Mouse (Mus musculus): ENCODE data around the gene Foxo4.

The Foxo4 gene

DNA sequence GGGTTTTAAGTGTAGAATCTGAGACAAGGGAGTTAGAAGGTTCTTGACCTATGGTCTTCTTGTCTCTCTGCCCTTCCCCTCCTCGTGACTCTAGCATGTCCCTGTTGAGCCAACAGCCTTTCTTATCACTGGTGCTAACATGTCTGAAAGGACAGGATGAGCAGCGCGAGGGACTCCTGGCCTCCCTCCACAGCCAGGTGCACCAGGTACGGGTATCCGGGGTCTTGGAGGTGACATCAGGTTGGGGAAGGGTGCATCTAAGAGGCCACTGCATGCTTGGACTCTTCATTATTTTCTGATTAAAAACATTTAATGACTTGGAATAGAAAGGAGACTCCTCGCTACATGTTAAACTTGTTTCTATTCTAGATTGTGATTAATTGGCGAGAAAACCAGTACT is 34.7 kb downstream of the Foxo4 start:
- no peak for DNase-seq (ENCODE audit: extremely low read depth, insufficient read length, low spot score)

DNA sequence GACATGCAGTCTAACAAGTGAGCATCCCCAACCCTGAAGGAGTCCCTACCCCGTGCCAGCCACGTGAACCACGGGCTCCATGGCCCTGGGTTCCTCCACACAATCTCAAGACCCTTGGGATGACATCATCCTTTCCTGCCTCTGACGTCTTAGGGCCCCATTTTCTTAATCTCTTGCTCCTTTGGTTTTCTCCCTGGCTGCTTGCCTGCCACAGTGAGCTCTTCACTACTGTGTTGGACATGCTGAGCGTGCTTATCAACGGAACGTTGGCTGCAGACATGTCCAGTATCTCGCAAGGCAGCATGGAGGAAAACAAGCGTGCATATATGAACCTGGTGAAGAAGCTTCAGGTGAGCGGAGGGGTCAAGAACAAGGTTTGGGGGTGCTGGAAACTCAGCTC is 35.8 kb downstream of the Foxo4 start:
- DNase-seq (ENCODE audit: extremely low read depth, insufficient read length, low spot score): no peak

DNA sequence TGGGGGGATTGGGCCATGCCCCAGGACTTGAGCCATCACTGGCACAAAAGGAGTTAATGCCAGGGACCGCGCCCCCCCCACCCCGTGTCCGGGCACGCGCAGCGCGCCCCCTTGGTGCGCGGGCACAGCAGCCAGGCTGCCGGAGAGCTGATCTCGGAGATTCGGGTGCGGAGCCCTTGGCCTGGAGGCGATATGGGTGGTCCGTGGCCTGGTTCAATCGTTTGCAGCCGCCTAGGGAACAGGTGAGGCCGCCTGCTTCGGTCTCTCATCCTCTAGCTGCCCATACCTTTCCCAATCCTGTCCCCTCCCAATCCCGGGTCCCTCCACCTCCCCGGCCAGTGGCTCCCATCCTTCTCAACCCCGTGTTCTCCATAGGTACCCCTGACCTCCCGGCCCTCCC is 44.7 kb downstream of the Foxo4 start, which contains the start of gene Nlgn3:
Gene Nlgn3, plus strand, starts transcription at position 114 of the 400 bp plus-strand sequence.
- DNase-seq (ENCODE audit: extremely low read depth, insufficient read length, low spot score): no peak

DNA sequence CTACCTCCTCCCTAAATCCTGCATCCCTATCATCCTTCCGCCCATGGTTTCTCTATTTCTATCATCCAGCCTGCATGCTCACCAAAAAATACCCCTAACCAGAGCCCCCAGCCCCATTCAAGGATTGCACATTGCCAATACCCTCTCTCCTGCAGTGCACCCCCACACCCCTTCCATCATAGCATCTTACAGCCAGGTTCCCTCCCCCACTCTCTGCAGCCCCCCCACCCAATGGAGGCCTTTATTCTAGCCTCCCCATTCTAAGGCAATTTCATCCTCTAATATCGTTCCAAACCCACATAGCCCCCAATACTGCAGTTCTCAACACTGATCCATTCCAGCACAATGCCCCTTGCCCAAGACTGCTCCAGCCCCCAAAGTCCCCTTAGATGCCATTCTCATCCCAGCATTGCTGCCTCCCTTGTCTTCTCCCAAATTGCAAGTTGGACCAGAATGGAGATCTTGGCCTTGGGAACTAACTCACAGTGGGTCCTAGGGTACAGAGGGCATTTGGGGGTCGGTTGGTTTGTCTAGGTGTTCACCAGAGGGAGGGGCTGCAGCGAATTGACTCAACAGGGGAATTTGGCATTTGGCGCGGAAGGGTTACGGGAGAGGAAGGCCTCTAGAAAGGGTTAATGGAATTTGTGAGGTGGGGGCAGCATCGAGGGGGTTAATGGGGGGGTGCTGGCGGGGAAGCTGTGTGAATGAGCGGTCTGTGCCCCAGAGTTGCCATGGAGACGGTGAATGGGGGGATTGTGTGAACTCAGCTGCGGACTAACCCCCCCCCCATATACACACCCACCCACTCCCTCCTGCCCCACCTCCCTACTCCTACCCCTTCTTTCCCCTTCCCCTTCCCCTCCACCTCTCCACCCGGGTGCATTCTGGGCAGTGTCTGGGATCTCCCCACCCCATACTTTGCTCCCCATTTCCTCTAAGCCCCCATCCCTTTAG is 45.4 kb downstream of the Foxo4 start:
- DNase-seq (ENCODE audit: extremely low read depth, insufficient read length, low spot score): no peak

DNA sequence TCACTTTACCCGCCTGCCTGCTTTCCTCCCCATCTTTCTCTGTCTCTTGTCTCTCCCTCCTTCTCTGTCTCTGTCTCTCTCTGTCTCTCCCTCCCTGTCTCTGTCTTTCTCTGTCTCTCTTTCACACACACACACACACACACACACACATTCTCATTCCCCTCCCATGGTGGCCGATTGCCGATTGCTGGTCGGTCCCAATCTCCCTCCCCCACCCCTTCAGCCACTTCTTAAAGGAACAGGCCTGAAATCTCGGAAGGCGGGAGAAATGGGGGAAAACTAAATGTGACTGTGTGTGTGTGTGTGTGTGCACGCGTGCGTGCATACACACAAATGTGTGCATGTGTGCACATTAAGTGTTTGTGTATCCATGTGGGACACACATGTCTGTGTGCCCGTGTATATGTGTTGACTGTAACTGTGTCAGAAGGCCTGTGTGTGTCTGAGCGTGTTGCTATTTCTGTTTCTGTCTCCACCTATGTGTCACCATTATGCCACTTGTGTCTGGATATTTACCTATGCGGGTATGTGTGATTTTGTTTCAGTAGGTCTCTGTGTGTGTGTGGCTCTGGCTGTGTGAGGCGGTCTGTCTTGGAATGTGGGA is 46.2 kb downstream of the Foxo4 start:
- DNase-seq (ENCODE audit: extremely low read depth, insufficient read length, low spot score): no peak

DNA sequence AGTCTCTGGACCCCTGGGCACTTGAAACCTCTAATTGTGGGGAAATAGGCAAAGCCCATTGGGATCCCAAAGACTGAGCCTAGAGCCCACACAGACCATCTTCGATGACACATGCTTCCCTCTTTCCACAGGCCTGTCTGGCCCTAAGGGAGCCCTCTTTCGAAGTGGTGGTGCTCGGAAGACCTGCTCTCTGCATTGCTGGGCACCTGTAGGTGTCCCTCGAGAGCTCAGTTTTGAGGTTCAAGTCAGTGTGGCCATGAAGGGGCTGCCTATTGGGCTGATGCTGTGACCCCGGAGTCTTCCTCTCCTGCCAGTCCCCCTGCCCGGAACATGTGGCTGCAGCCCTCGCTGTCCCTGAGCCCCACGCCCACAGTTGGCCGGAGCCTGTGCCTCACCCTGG is 47.3 kb downstream of the Foxo4 start:
- no peak for DNase-seq (ENCODE audit: extremely low read depth, insufficient read length, low spot score)

DNA sequence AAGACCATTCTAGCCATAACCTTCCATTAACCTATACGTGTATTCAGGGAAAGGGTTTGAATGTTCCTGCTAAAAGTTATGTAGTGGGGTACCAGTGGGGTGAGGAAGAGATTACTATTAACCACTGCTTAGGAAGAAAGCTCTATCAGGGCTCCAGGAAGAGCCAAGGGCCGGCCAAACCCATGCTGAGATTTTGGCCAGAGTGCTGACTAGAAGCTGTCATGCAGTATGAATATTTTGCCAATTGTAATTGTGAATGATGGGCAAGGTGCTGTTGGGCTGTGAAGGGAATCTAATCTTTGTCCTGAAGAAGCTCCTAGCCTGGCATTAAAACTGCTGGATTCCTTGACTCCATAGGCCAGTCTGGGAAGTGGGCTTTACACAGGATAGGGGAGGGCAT is 50.3 kb downstream of the Foxo4 start:
- DNase-seq (ENCODE audit: extremely low read depth, insufficient read length, low spot score): no peak

DNA sequence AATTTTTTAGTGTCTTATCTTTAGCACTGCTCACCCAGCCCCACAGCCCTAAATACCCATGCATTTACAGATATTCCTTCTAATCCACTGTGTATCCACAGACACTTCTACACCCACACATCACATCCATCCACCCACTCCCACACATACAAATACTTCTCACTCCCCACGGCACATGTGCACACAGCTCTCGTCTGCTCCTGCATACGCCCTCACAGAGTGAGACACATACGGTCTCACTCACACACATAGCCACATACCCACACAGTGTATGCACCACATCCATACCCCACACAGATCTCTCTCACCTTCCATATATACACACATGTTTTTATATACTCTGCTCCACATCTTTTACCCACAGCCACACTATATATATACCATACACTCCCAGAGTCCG is 55.0 kb downstream of the Foxo4 start:
- no peak for DNase-seq (ENCODE audit: extremely low read depth, insufficient read length, low spot score)

Data from 3134 (cell line).